Mouse (Mus musculus) C2C12 (cell line): ENCODE measurements at regions not wholly inside any gene's neighbourhood (a gene's known extent, or its start where the extent isn't known, plus 50 kb on each side); places are given as distances from the start of the nearest gene placed in this dataset.

ENCODE experiments used
- CTCF ChIP-seq: IDR thresholded peaks from one replicate; pipeline ENCODE4 v1.5.1; 2011; ENCODE audit not compliant: control insufficient read depth, insufficient read depth, insufficient read length
- FOSL1 ChIP-seq: IDR thresholded peaks from one replicate; pipeline ENCODE4 v1.8.0; 2011; ENCODE audit warnings: mild to moderate bottlenecking, low read length; ENCODE audit not compliant: poor library complexity, insufficient read depth, severe bottlenecking
- MAX ChIP-seq: IDR thresholded peaks from one replicate; pipeline ENCODE4 v1.6.1; 2011; ENCODE audit warnings: mild to moderate bottlenecking, control low read depth
- MYOD1 ChIP-seq: IDR thresholded peaks from one replicate; pipeline ENCODE4 v1.6.1; 2011; ENCODE audit warnings: low read depth; ENCODE audit not compliant: control insufficient read depth, insufficient read length
- USF1 ChIP-seq: IDR thresholded peaks from one replicate; pipeline ENCODE4 v1.6.1; 2011; ENCODE audit warnings: low read depth, mild to moderate bottlenecking, control low read depth, moderate library complexity

DNA sequence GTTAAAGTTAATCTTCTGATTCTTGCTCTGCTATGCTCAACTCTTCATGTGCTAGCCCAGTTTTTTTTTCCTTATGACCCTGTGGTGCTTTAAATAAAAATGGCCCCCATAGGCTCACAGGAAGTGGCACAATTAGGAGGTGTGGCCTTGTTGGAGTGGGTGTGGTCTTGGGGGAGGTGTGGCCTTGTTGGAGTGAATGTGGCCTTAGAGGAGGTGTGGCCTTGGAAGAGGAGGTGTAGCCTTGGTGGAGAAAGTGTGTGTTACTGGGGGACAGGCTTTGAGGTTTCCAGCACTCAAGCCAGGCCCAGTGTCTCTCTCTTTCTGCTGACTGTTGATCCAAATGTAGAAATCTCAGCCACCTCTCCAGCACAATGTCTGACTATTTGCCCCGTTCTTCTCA is 186.0 kb upstream of the Rhobtb1 start:
- TF ChIP-seq CTCF (no peak), MAX (no peak), MYOD1 (no peak), USF1 (no peak), FOSL1 (no peak)
